Mouse (Mus musculus): Measurements from ENCODE around the gene Sugp2.

Sugp2 gene

DNA sequence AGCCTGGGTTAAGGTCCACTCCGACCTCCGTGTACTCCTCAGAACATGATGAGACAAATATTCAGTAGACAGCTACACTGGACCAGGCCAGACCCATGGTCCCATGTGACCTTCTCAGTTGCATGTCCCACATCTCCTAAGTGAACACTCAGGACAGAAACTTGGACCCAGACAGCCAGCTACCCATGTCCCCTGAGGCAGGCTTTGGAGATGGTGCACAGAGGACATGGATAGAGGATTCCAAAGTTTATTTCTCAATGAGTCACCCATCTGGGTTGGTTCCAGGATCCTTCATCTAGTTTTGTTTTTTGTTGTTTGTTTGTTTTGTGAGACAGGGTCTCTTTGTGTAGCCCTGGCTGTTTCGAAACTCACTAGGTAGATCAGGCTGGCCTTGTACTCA, 13.1 kb upstream of the Sugp2 start:
- no peak for DNase-seq (ENCODE audit: low read depth)

DNA sequence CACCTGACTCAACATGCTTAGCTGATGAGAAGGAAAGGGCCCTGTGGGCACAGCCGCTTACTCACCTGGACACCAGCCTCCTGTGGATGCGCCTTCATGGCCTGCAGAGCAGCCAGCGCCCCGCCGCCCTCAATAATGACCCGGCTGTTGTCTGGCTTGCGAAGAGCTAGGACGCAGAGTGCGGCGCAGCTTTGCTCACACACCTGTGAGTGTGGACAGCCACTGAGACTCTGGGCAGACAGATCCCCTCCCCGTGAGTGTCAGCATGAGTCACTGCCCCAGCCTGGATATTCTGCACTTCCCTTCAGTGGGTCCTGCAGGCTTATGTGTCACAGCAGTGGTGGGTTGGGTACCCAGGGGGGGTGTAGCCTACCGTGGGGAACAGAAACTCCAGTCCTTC, 12.0 kb upstream of the Sugp2 start:
- no peak for DNase-seq (ENCODE audit: low read depth)

DNA sequence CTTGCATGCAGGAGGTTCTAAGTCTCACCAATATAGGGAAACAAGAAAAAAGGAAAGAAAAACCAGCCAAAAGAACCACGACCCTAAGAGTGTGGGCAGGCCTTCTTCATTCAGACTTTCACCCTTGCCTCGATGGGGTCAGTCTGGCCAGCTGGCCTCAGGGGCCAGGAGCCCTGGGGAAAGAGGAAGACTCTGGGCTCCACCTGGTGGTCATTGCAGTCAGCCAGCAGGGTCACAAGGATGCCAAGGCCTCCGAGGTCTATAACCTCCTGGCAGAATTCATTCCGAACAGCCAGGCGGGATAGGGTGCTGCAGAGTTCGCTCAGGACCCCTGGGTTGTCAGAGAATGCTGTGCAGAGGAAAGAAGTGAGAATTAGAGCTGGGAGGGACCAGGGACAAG, 10.7 kb upstream of the Sugp2 start:
- no peak for DNase-seq (ENCODE audit: low read depth)

DNA sequence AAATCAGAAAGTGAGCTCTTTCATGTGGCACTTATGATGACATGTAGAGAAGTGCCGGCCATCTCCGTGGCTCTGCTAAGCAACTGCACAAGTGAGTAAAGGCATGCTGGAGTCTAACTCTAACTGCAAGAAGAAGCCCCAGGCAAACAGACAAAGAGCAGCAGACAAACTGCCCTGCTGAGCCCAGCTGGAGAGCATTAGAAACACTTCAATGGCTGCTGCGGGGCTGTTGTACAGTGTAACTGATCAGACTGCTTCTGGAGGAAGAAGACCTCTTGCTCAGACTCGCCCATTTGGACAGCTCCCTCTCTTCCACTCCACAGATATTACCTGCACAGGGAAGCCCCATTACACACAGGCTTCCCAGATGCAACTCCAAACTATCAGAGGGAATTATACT, 6.0 kb upstream of the Sugp2 start:
- no peak for DNase-seq (ENCODE audit: low read depth)

DNA sequence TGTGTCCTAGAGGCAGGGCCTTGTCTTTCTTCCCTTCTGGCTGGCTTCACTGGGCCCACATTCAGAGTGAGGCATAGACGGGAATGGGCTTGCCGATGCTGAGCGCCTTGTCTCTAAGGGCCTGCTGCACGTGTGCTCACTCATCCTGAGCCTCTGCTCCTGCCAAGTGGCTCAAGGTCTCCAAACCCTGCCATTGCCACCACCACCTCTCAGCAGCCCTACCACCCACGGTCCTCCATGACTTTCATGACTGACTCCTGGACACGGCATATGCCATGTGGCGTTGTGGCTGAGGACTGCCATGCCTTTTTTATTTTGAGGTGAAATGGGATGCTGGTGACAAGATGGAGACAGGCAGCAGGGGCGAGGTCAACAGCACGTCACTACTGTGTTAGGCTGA, 3.2 kb upstream of the Sugp2 start:
- no peak for DNase-seq (ENCODE audit: low read depth)

DNA sequence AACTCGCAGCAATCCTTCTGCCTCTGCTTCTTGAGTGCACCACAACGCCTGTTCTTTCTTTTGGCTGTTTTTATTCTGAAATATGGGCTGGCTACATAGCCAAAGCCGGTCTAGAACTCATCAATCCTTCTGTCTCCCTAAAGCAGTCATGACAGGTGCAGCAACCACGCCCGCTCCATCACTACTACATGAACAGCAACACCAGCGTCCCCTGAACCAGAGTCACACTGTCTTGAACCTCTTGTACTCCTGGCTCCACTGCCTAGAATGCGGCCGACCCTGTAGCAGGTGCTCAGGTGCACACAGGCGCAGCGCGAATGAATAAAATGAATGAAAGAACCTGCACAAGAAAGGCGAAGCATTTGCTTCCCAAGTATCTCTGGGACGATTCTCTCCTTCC, 420 bp upstream of the Sugp2 start:
- DNase-seq (ENCODE audit: low read depth): no peak

DNA sequence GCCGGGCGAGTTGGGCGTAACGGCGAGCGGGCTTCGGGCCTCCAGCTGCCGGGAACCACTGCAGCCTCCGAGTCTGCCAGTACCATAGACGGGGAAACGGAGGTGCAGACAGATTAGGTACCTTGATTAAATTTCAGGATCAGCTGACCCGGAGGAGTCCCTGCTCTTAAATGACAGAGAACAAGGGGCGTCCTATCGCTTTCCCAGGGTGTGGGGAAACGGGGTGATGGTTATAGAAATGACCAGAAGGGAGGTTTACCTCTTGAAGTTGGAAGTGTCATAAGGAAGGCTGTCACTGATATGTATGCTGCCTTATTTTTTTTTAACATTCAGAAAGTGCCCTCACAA, 729 bp downstream of the Sugp2 start:
- no peak for DNase-seq (ENCODE audit: low read depth)

DNA sequence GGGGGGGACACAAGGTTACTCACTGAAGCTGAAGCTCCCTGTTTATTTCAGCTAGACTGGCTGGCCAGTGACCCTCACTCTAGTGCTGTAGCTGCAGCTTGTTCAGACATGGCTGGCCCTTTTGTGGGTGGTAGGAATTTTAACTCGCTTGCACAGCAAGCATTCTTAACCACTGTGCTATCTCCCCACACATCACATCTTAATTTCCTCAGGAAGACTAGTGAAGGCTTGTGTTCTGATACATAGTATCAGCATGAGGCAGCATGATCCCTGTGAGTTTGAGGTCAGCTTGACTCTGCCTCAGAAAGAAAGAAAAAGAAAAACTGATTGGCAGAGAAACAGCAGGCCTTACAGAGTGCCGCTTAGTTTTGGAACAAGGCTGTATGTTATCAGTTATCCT, 3.8 kb downstream of the Sugp2 start:
- DNase-seq (ENCODE audit: low read depth): no peak

DNA sequence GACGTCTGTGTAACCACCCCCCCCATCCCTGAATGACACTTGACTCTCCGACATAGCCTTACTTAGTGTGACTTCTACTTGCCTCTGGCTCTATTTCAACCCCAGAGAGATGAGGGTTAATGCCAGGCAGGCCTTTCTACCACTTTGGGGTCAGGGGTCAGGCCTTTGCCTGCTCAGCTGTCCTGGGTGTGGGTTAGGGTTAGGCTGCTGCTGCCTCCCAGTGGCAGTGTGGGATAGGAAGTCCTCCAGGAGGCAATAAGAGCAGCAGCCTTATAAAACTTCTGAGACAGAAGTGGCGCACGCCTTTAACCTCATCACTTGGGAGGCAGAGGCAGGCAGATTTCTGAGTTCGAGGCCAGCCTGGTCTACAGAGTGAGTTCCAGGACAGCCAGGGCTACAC, 6.6 kb downstream of the Sugp2 start:
- DNase-seq (ENCODE audit: low read depth): no peak

DNA sequence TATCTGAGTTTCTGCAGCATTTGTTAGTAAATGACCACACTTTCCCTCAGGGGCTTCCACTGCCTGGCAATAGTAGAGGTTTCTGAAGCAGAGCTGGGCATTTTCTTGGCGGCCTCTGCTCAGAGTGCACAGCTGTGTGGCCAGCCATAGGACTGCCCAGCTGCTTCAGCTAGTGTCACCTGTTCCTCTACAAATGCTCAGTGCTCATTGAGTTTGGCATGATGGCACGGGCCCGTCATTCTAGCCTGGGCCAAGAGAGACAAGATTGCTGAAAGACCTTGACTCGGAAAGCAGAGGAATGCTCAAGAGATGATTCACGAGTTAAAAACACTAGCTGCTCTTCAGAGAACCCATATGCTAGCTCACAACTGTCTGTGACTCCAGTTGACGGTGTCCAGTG, 12.6 kb downstream of the Sugp2 start:
- DNase-seq (ENCODE audit: low read depth): no peak

DNA sequence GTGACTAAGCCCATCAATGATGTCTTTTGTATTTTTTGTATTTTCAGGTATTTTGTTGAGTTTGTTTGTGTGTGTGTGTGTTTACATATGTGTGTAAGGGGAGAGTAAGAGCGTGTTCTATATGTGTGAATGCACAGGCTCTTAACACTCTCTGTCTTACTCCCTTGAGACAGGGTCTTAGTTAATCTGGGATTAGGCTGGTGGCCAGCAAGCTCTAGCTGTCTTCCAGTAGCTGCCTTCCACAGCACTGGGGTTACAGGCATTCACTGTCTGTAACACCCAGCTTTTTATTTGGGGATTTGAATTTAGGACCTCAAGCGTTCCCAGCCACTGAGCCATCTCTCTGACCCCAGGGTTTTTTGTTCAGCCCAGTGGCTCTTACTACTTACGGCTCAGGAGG, 13.8 kb downstream of the Sugp2 start:
- DNase-seq (ENCODE audit: low read depth): no peak

DNA sequence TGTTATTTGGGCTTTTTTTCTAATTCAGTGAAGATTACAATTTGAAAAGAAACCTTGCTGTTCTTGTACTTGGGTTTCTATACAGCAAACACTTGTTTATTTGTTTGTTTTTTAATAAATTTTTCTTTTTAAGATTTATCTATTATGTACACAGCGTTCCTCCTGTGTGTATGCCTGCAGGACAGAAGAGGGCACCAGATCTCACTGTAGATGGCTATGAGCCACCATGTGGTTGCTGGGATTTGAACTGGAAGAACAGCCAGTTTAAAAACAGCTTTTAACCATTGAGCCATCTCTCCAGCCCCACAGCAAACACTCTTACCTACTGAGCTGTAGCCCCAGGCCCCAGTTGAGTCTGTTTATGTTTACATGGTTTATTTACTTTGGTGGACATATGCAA, 20.6 kb downstream of the Sugp2 start:
- DNase-seq (ENCODE audit: low read depth): no peak

DNA sequence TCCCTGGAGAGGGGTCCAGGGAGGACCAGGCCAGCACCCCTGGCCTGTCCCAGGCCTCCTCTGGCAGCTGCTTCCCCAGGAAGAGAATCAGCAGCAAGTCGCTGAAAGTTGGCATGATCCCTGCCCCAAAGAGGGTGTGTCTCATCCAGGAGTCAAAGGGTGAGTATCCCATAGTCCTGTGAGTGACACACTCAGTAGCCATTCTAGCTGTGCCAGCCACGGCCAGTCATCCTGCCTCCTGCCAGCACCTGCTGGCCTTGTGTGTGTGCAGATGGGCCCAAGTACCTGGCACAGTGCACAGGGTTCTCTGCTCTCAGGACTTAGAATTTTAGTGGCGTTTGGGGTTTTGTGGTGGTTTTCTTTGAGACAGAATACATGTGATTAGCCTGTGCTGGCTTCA, 23.4 kb downstream of the Sugp2 start:
- no peak for DNase-seq (ENCODE audit: low read depth)

DNA sequence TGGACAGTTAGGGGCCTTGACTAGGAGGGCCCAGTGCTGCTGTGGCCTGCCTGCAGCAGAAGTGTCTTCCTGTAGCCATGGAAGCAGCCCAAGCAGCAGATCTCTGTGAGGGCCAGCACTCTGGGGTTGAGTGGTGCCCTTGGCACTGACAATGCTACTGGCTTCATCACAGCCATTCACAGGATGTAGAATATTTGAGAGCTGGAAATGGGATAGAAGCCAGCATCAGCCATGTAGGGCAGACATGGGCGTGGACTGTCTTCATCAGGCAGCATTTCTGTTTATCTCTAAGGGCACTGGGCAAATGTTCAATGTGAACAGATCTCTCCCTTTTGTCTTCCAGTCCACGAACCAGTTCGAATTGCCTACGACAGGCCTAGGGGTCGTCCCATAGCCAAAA, 24.6 kb downstream of the Sugp2 start:
- no peak for DNase-seq (ENCODE audit: low read depth)

DNA sequence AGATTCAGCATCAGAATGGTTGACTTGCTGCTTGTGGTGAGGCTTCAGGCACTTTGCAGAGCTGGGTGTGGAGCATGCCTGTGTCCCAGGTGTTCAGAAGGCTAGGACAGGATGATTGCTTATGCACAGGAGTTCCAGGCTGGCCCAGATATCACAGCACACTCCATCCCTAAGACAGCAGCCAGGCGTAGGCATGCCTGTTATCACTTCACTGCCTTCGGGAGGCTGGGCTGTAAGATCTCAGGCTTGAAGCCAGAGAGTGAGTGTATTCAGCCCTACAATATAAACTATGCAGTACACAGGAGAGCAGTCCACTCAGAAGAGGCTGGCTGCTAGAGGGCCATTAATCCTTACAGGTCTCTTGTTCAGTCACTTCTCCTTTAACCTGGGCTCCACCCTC, 25.0 kb downstream of the Sugp2 start:
- DNase-seq (ENCODE audit: low read depth): no peak

DNA sequence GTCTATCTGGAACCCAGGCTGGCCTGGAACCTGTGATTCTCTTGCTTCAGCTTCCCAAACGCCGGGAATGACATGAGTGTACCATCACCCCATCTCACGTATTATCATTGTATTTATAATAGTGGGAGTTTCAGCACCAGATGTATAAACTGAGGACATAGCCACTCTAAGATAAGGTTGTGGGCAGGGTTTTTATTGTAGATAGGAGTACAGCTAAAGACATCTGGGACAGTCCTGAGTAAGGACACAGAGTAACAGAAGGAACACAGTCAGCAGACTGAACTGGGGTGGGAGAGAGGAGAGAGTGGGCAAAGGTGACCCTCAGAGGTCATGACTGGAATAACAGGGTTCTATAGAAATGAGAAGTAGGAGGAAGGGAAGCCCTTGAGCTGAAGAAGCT, 33.6 kb downstream of the Sugp2 start:
- no peak for DNase-seq (ENCODE audit: low read depth)

DNA sequence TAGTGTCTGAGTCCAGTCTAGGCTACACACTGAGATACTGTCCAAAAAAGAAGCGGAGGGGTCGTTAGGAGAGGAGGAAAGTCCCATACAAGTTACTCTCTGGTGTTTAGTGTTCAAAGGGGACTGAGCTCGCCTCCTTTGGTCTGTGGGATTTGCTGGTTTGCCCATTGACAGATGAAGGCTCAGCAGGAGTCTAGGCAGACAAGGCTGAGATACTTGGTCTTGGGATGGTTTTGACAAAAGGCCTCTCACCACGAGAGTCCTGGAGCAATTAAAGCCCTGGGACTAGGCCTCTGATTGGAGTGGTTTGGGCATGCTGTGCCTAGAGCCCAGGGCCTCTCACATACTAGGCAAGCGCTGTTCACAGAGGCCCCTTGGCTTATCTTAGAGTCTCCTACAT, 34.3 kb downstream of the Sugp2 start:
- DNase-seq (ENCODE audit: low read depth): no peak

DNA sequence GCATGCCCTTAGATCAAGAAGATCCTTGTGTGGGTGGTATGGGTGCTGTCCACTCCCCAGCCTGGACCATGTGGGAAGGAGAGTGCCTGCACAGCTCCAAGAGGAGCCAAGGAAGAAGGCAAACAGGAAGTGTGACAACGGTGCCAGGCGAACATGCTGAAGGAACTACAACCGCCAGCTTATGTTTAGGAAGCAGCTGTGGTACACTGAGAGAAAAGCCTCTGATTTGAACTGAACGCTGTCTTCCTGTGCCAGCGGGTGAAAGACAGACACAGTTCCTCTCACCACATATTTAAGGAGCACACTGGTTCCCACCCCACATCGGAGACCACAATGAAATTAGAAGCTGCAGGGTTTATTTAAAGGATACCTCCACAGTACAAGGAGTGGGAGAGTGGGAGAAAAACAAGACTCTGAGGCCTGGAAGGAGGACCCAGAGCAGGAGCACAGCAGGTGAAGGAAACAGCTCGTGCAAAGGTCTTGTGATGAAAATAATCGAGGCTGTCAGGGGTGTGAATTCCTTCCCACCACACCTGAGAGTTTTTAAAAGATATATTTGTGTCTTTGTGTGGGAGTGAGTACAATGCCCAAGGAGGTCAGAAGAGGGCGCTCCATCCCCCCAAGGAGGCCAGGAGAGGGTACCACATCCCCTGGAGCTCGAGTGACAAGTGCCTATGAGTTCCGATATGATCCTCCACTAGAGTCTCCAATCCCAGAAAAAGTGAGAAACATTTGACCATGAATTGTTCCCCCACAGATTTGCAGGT, 35.0 kb downstream of the Sugp2 start:
- no peak for DNase-seq (ENCODE audit: low read depth)

DNA sequence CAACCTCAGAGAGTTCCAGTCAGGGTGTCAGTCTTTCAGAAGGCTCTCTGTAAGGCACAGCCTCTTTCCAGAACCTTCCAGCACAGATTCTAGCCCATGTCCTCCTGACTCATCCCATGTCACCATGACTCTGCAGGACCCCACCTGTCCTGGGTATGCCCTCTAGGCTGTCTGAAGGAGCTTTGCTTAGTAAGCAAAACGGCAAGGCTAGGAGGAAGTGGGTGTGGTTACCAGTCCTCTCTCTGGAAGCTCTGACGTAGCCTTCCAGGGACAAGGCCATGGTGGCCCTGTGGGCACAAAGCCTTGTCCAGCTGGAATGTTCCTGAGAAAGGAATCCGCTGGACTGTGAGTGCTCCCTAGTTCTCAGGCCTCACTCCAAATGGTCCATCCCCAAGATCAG, 38.9 kb downstream of the Sugp2 start:
- no peak for DNase-seq (ENCODE audit: low read depth)

DNA sequence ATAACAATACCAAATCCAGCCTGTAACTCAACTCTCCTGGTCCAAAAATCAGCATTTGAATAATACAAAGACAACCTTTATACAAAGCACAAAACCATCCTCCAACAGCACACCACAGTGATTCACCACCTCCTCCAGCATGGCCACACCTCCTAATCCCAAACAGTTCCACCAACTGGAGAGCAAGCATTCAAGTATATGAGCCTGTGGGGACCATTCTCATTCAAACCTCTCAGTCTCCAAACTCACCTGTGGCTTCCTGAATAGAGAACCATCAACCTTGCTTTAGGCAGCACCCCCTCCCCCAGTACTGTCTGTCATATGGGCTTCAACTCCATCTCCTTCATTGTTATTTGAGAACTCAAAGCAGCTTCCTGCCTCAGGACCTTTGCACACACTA, 40.3 kb downstream of the Sugp2 start:
- no peak for DNase-seq (ENCODE audit: low read depth)

DNA sequence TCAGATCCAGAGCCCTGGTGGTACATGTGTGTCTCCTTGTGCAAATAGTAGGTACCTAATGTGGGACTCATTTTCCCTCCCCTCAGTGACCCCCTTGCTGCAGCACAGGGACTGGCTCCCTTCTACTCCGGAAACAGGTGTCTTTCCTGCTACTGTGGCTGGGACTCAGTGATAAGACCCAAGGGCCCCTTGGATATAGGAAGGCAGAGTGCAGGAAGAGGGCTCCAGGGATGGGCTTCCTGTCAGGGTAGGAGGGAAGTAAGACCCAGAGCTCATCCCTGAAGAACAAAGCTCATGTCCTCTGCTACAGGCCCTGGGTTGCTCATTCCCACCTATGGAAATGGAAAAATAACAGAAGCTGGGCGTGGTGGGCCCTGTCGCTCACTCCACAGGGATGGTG, 42.5 kb downstream of the Sugp2 start:
- no peak for DNase-seq (ENCODE audit: low read depth)

DNA sequence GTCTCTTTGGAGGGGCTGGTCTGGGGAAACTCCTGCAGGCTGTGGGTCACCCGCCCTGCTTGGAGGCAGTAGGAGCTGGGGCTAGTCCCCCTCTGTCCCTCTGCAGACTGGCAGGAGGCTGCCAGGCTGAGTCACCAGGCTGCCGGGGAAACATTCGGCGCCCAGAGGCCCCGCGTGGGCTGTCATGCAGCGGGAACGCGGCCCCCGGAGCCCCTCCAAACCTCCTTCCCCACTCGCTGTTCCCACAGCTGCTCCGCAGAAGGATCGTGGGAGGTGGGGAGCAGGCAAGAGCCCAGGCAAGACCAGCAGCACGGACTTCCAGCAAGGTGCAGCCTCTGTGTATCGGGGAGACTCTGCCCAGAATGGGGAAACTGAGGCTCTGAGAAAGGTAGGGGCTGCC, 44.1 kb downstream of the Sugp2 start:
- DNase-seq (ENCODE audit: low read depth): no peak

DNA sequence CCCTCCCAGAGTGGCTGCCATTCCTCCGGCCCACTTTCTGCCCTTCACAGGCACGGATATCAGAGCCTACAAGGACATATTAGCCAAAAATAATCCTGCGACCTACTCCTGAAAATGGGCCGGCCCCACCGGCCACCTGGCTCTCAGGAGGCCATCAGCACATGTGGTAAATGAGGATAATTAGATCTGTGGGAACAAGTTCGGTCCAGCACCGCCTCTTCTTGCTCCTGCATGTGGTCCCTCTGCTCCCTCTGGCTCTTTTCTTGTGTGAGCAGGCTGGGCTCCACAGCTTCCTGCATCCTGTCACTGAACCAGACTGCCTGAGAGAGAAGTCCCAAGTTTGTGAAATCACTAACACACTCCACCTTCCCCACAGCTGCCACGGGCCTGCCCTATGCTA, 45.2 kb downstream of the Sugp2 start:
- no peak for DNase-seq (ENCODE audit: low read depth)

DNA sequence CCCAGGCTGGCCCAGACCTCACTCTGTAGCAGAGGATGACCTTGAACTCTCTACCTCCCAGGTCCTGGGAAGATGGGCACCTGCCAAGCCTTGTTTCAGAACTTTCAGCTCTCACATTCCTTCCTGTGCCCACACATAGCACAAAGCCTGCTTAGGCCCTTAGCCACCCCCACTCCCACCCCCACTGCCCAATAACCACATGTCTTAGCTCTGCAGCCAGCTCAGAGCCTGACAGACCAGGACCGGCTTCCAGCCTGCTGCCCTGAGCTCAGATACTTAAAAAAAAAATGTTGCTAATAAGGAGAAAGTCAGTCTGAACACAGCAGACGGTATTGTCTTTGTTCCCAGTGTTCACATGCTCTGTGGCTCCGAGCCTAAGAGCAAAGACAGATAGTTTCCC, 47.0 kb downstream of the Sugp2 start:
- no peak for DNase-seq (ENCODE audit: low read depth)

DNA sequence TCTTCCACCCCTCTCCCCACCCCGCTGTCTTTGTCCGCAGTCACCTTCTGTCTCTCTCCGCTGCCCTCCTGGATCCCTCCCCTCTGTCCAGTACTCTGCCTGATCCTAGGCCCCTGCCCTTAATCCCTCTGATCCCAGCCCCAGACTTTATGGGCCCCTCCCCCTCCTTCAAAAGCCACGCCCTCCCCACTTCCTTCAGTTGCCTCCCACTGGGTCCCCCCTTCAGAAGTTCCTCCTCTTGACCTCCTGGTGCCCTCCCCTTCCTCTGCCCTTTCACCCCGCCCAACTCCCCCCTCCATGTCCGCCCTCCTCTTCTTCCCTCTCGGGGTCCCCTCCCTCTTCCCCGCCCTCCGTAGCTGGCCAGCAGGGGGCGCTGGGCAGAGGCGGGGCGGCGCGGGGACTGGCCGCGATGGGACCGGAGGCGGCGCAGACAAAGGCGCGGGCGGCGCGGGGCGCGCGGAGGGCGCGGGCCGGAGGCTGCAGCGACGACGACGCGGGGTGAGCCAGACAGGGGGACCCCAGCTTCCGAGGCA, 48.6 kb downstream of the Sugp2 start, which contains the start of gene Homer3:
Gene Homer3 (plus strand): TSS at position 225 of the 533 bp plus-strand sequence.
- DNase-seq (ENCODE audit: low read depth): peak; percentile 61
